Mouse (Mus musculus) neural tube, embryonic 10.5 days (tissue): ENCODE results near the gene Atp2b1.

ENCODE experiments used
- DNase-seq: peaks from one replicate; pipeline ENCODE4 v3.0.0-alpha.2; 2017; ENCODE audit warnings: low spot score; ENCODE audit errors: extremely low spot score

Gene Atp2b1

GRCm38 (mm10) chr10:99029844-99030243, 115.6 kb downstream of the Atp2b1 start:
- DNase-seq: no peak

GRCm38 (mm10) chr10:99033830-99034828, 119.9 kb downstream of the Atp2b1 start:
- DNase-seq: no peak

- DNase-seq: no peak
Measured at GRCm38 (mm10) chr10:99037185-99038065, 123.2 kb downstream of the Atp2b1 start.

GRCm38 (mm10) chr10:99038866-99039265, 124.7 kb downstream of the Atp2b1 start:
- no peak for DNase-seq

GRCm38 (mm10) chr10:99040171-99040570, 126.0 kb downstream of the Atp2b1 start:
- DNase-seq: no peak

GRCm38 (mm10) chr10:99046756-99047550, 132.7 kb downstream of the Atp2b1 start:
- DNase-seq: no peak

- DNase-seq: no peak
Measured at GRCm38 (mm10) chr10:99047551-99047940, 133.3 kb downstream of the Atp2b1 start.

GRCm38 (mm10) chr10:99050093-99050492, 135.9 kb downstream of the Atp2b1 start:
- no peak for DNase-seq

GRCm38 (mm10) chr10:99053111-99053510, 138.9 kb downstream of the Atp2b1 start:
- no peak for DNase-seq

GRCm38 (mm10) chr10:99060588-99060987, 146.4 kb downstream of the Atp2b1 start:
- DNase-seq: no peak

GRCm38 (mm10) chr10:99061418-99061817, 147.2 kb downstream of the Atp2b1 start:
- no peak for DNase-seq

- DNase-seq: no peak
Measured at GRCm38 (mm10) chr10:99062546-99062945, 148.3 kb downstream of the Atp2b1 start.
